Mouse (Mus musculus) neural tube, embryonic 11.5 days (tissue): Measurements from ENCODE around the gene Spred2. TPM values are rescaled to one million over a fixed set of nuclear protein-coding genes. Genes with fewer than 3 reads are reported as not detected.

Experiments
- ATAC-seq: fragments of 200-750 bp; cut with Nextera tagmentation; 2 replicates; pipeline ENCODE4 v1.8.0; 2017; ENCODE audit warnings: moderate number of reproducible peaks, mild to moderate bottlenecking, moderate TSS enrichment, moderate library complexity; ENCODE audit not compliant: insufficient read depth, low FRiP score, low TSS enrichment
- DNase-seq: peaks from one replicate; pipeline ENCODE4 v3.0.0-alpha.2; 2015; ENCODE audit warnings: low spot score
- H3K27ac ChIP-seq: fragments of 300-500 bp; sonication (generic); 2 replicates; pipeline ENCODE4 v1.5.1; 2014; ENCODE audit warnings: low read depth, mild to moderate bottlenecking, low read length
- H3K27me3 ChIP-seq: fragments of 300-500 bp; sonication (generic); 2 replicates; pipeline ENCODE4 v1.6.1; 2014; ENCODE audit warnings: mild to moderate bottlenecking, low read length, mixed read lengths; ENCODE audit not compliant: control insufficient read depth, insufficient read depth
- H3K36me3 ChIP-seq: fragments of 300-500 bp; sonication (generic); 2 replicates; pipeline ENCODE4 v1.6.1; 2014; ENCODE audit warnings: mild to moderate bottlenecking, low read length, moderate library complexity, mixed read lengths; ENCODE audit not compliant: control insufficient read depth, insufficient read depth
- H3K4me1 ChIP-seq: fragments of 300-500 bp; sonication (generic); 2 replicates; pipeline ENCODE4 v1.6.1; 2014; ENCODE audit warnings: low read length, mixed read lengths; ENCODE audit not compliant: control insufficient read depth, insufficient read depth
- H3K4me2 ChIP-seq: fragments of 300-500 bp; sonication (generic); 2 replicates; pipeline ENCODE4 v1.6.1; 2014; ENCODE audit warnings: low read depth, mild to moderate bottlenecking, moderate library complexity
- H3K4me3 ChIP-seq: fragments of 300-500 bp; sonication (generic); 2 replicates; pipeline ENCODE4 v1.5.1; 2014; ENCODE audit warnings: low read depth, low read length
- H3K9ac ChIP-seq: fragments of 300-500 bp; sonication (generic); 2 replicates; pipeline ENCODE4 v1.6.1; 2014; ENCODE audit warnings: mild to moderate bottlenecking, low read length
- H3K9me3 ChIP-seq: fragments of 300-500 bp; sonication (generic); 2 replicates; pipeline ENCODE4 v1.6.1; 2016; ENCODE audit warnings: low read length; ENCODE audit not compliant: control insufficient read depth
- WGBS: fragments of 180-500 bp; shearing (Covaris S2); extraction: QIAGEN DNeasy Blood & Tissue Kit; methylation state at CpG from one replicate; pipeline ENCODE4 v1.1.7; 2014; 5-methylcytosine and 5-hydroxymethylcytosine counted together
- polyA plus RNA-seq: library from polyadenylated mRNA; unstranded; fragments of >200 nt; fragmentation: Nextera tagmentation; extraction: Ambion mirVana; gene quantifications from 2 replicates; pipeline ENCODE4 v1.2.1, GENCODE M21; 2014

Gene Spred2
- polyA plus RNA-seq, 1 experiment from 2014 or later = 6.2 TPM

- H3K4me1 ChIP-seq = peaks cover 9% of the 10 kb centered on the region
- H3K4me3 ChIP-seq = no peak overlapping the region
- WGBS = 61% methylated on average over 14 of the region's 15 CpGs
- no peak overlapping the region for H3K4me2 ChIP-seq
- ATAC-seq (no peak), DNase-seq (no peak)
- H3K9ac ChIP-seq = no peak overlapping the region
- H3K27ac ChIP-seq = no peak overlapping the region
- H3K27me3 ChIP-seq = no peaks in the 10 kb centered on the region
- no peaks in the 10 kb centered on the region; the same call in 1 of the 2 replicates for H3K36me3 ChIP-seq
- H3K9me3 ChIP-seq = no peaks in the 10 kb centered on the region
Measured at GRCm38 (mm10) chr11:19992341-19993281, 68.4 kb downstream of the Spred2 start.

GRCm38 (mm10) chr11:19993753-19994152 is 69.6 kb downstream of the Spred2 start:
- H3K4me3 ChIP-seq = no peak overlapping the region
- 39% methylated on average over 1 of the region's 1 CpGs for WGBS
- ATAC-seq (no peak), DNase-seq (no peak)
- H3K9ac ChIP-seq = no peak overlapping the region
- peaks cover 3% of the 10 kb centered on the region; the same call in 1 of the 2 replicates for H3K4me1 ChIP-seq
- no peaks in the 10 kb centered on the region for H3K9me3 ChIP-seq
- no peak overlapping the region for H3K4me2 ChIP-seq
- H3K27ac ChIP-seq = no peak overlapping the region
- no peaks in the 10 kb centered on the region for H3K27me3 ChIP-seq
- H3K36me3 ChIP-seq = no peaks in the 10 kb centered on the region; the same call in 1 of the 2 replicates

GRCm38 (mm10) chr11:19994262-19994790 is 70.2 kb downstream of the Spred2 start:
- H3K36me3 ChIP-seq = no peaks in the 10 kb centered on the region
- H3K4me3 ChIP-seq = no peak overlapping the region

GRCm38 (mm10) chr11:19997940-19998339 is 73.8 kb downstream of the Spred2 start:
- ATAC-seq = 0 out of 2 replicates have a peak, but pooled peaks have one; percentile 31
- no peak overlapping the region for H3K27ac ChIP-seq

More at GRCm38 (mm10) chr11:19994262-19994790, 70.2 kb downstream of the Spred2 start:
- H3K4me1 ChIP-seq = no peaks in the 10 kb centered on the region
- no peak overlapping the region for H3K27ac ChIP-seq
- H3K4me2 ChIP-seq = no peak overlapping the region
- H3K9ac ChIP-seq = no peak overlapping the region
- DNase-seq = no peak
- H3K9me3 ChIP-seq = no peaks in the 10 kb centered on the region
- ATAC-seq = no peak
- no peaks in the 10 kb centered on the region for H3K27me3 ChIP-seq
- 91% methylated on average over 7 of the region's 7 CpGs for WGBS

GRCm38 (mm10) chr11:20002883-20003282 is 78.7 kb downstream of the Spred2 start:
- Histone ChIP-seq H3K9me3 (no peaks in the 10 kb centered on the region), H3K4me2 (no peak overlapping the region), H3K4me3 (no peak overlapping the region), H3K4me1 (no peaks in the 10 kb centered on the region), H3K27ac (no peak overlapping the region), H3K27me3 (no peaks in the 10 kb centered on the region), H3K36me3 (no peaks in the 10 kb centered on the region; the same call in 1 of the 2 replicates), H3K9ac (no peak overlapping the region)
- ATAC-seq (no peak), DNase-seq (no peak)
- WGBS = 91% methylated on average over 4 of the region's 4 CpGs

More at GRCm38 (mm10) chr11:19997940-19998339, 73.8 kb downstream of the Spred2 start:
- Histone ChIP-seq H3K9me3 (no peaks in the 10 kb centered on the region), H3K9ac (no peak overlapping the region), H3K27me3 (no peaks in the 10 kb centered on the region), H3K4me2 (no peak overlapping the region), H3K36me3 (no peaks in the 10 kb centered on the region; the same call in 1 of the 2 replicates), H3K4me3 (no peak overlapping the region), H3K4me1 (no peaks in the 10 kb centered on the region)
- no peak for DNase-seq
- WGBS = 70% methylated on average over 18 of the region's 18 CpGs

GRCm38 (mm10) chr11:20007701-20008100 is 83.5 kb downstream of the Spred2 start:
- no peak for DNase-seq
- Histone ChIP-seq H3K4me3 (no peak overlapping the region), H3K27ac (no peak overlapping the region), H3K27me3 (no peaks in the 10 kb centered on the region), H3K9ac (no peak overlapping the region), H3K9me3 (no peaks in the 10 kb centered on the region), H3K36me3 (peaks cover 2% of the 10 kb centered on the region; the same call in 1 of the 2 replicates), H3K4me2 (no peak overlapping the region), H3K4me1 (no peaks in the 10 kb centered on the region)
- 96% methylated on average over 6 of the region's 6 CpGs for WGBS
- no peak for ATAC-seq

- no peaks in the 10 kb centered on the region for H3K9me3 ChIP-seq
- H3K4me1 ChIP-seq = no peaks in the 10 kb centered on the region
- H3K36me3 ChIP-seq = peaks cover 2% of the 10 kb centered on the region; the same call in 1 of the 2 replicates
- no peak overlapping the region for H3K4me3 ChIP-seq
- H3K27me3 ChIP-seq = no peaks in the 10 kb centered on the region
- ATAC-seq (peak; percentile 67), DNase-seq (peak; percentile 62)
- H3K4me2 ChIP-seq = no peak overlapping the region
- WGBS = 32% methylated on average over 16 of the region's 16 CpGs
- H3K27ac ChIP-seq = peak overlapping the region; percentile 46
- H3K9ac ChIP-seq = no peak overlapping the region
Measured at GRCm38 (mm10) chr11:20011210-20011978, 87.2 kb downstream of the Spred2 start.

- Histone ChIP-seq H3K9ac (no peak overlapping the region), H3K27ac (no peak overlapping the region), H3K27me3 (no peaks in the 10 kb centered on the region), H3K36me3 (peaks cover 12% of the 10 kb centered on the region), H3K4me2 (no peak overlapping the region), H3K4me3 (no peak overlapping the region), H3K4me1 (no peaks in the 10 kb centered on the region), H3K9me3 (peaks cover 2% of the 10 kb centered on the region)
- DNase-seq (no peak), ATAC-seq (no peak)
- WGBS = 95% methylated on average over 3 of the region's 3 CpGs
Measured at GRCm38 (mm10) chr11:20013366-20013765, 89.2 kb downstream of the Spred2 start.
